Mouse (Mus musculus): Measurements from ENCODE around the gene Prl2b1.

Prl2b1 gene

GRCm38 (mm10) chr13:27390746-27391145, at the start of gene Prl2b1:
Gene Prl2b1 (minus strand): TSS chr13:27390846.
- DNase-seq: no peak

GRCm38 (mm10) chr13:27438588-27438987, 47.9 kb upstream of the Prl2b1 start, which contains the start of gene Prl8a6:
Gene Prl8a6 (minus strand): TSS chr13:27438688.
- DNase-seq: no peak

- no peak for DNase-seq
Observed at GRCm38 (mm10) chr13:27433159-27433558, 42.5 kb upstream of the Prl2b1 start.

- no peak for DNase-seq
Observed at GRCm38 (mm10) chr13:27413640-27414039, 23.0 kb upstream of the Prl2b1 start.

GRCm38 (mm10) chr13:27399061-27399724, 8.5 kb upstream of the Prl2b1 start:
- DNase-seq: no peak

- DNase-seq: no peak
Observed at GRCm38 (mm10) chr13:27345373-27345772, 45.3 kb downstream of the Prl2b1 start, which contains the start of gene Prl8a2. Gene Prl8a2 (plus strand): TSS chr13:27345673.

- no peak for DNase-seq
Observed at GRCm38 (mm10) chr13:27342733-27343275, 47.8 kb downstream of the Prl2b1 start.

GRCm38 (mm10) chr13:27334989-27335388, 55.7 kb downstream of the Prl2b1 start:
- no peak for DNase-seq
